Mouse (Mus musculus): ENCODE measurements around the gene Mlph.
A peak's percentile ranks its signal among the peaks of the same experiment; 100 is the strongest.

The Mlph gene

GRCm38 (mm10) chr1:90969881-90970390 lies 55.1 kb downstream of the Mlph start:
- DNase-seq (ENCODE audit: low spot score): no peak

- peak; percentile 93 for DNase-seq (ENCODE audit: low spot score)
Measured at GRCm38 (mm10) chr1:90972911-90973573, 58.2 kb downstream of the Mlph start.

GRCm38 (mm10) chr1:90973574-90973911 lies 58.7 kb downstream of the Mlph start:
- no peak for DNase-seq (ENCODE audit: low spot score)

- no peak for DNase-seq (ENCODE audit: low spot score)
Measured at GRCm38 (mm10) chr1:90974906-90975649, 60.2 kb downstream of the Mlph start.

- no peak for DNase-seq (ENCODE audit: low spot score)
Measured at GRCm38 (mm10) chr1:90975960-90976359, 61.1 kb downstream of the Mlph start.

GRCm38 (mm10) chr1:90980638-90981330 lies 65.9 kb downstream of the Mlph start:
- peak; percentile 48 for DNase-seq (ENCODE audit: low spot score)

- no peak for DNase-seq (ENCODE audit: low spot score)
Measured at GRCm38 (mm10) chr1:90981346-90981745, 66.5 kb downstream of the Mlph start.

- DNase-seq (ENCODE audit: low spot score): no peak
Measured at GRCm38 (mm10) chr1:90995916-90996315, 81.0 kb downstream of the Mlph start.

- no peak for DNase-seq (ENCODE audit: low spot score)
Measured at GRCm38 (mm10) chr1:90997136-90997535, 82.3 kb downstream of the Mlph start.

- DNase-seq (ENCODE audit: low spot score): no peak
Measured at GRCm38 (mm10) chr1:90997641-90998040, 82.8 kb downstream of the Mlph start.

- no peak for DNase-seq (ENCODE audit: low spot score)
Measured at GRCm38 (mm10) chr1:90998268-90998890, 83.5 kb downstream of the Mlph start, which contains the start of gene Lrrfip1. Lrrfip1 (plus strand) TSS chr1:90998737.

GRCm38 (mm10) chr1:90998891-90999611 lies 84.2 kb downstream of the Mlph start:
- no peak for DNase-seq (ENCODE audit: low spot score)

GRCm38 (mm10) chr1:90999911-91000601 lies 85.2 kb downstream of the Mlph start:
- DNase-seq (ENCODE audit: low spot score): no peak
